Mouse (Mus musculus) neural tube, embryonic 10.5 days (tissue): ENCODE data around the gene Mlxip.

Source experiments
- DNase-seq: peaks from one replicate; pipeline ENCODE4 v3.0.0-alpha.2; 2017; ENCODE audit warnings: low spot score; ENCODE audit errors: extremely low spot score

Mlxip gene

GRCm38 (mm10) chr5:123501973-123502372, 107.4 kb downstream of the Mlxip start:
- DNase-seq, result no peak
